Mouse (Mus musculus) urinary bladder, postnatal 14 days (tissue): ENCODE data around the gene Lclat1.
"Not testable (repeated sequence)": the region's sequence is repeated elsewhere in the genome, so short reads cannot be mapped to it uniquely, and the experiment has no call there.

Experiments used
- DNase-seq: peaks from one replicate; pipeline ENCODE4 v3.0.0; 2021; ENCODE audit warnings: low spot score

Gene Lclat1

GRCm38 (mm10) chr17:73136562-73137484 lies 29.0 kb downstream of the Lclat1 start:
- no peak for DNase-seq

GRCm38 (mm10) chr17:73138217-73138616 lies 30.4 kb downstream of the Lclat1 start:
- DNase-seq = no peak

- DNase-seq = no peak
These were observed 34.2 kb downstream of the Lclat1 start for GRCm38 (mm10) chr17:73142029-73142428.

GRCm38 (mm10) chr17:73142445-73142844 lies 34.7 kb downstream of the Lclat1 start:
- DNase-seq = peak; percentile 18

GRCm38 (mm10) chr17:73145426-73145825 lies 37.6 kb downstream of the Lclat1 start:
- no peak for DNase-seq

GRCm38 (mm10) chr17:73148607-73149006 lies 40.8 kb downstream of the Lclat1 start:
- no peak for DNase-seq

GRCm38 (mm10) chr17:73152790-73153525 lies 45.2 kb downstream of the Lclat1 start:
- DNase-seq = not testable (repeated sequence)

GRCm38 (mm10) chr17:73153672-73154071 lies 45.9 kb downstream of the Lclat1 start:
- no peak for DNase-seq

GRCm38 (mm10) chr17:73156606-73157005 lies 48.8 kb downstream of the Lclat1 start:
- DNase-seq = no peak

- no peak for DNase-seq
These were observed 54.0 kb downstream of the Lclat1 start for GRCm38 (mm10) chr17:73161795-73162194.

GRCm38 (mm10) chr17:73162445-73163208 lies 54.8 kb downstream of the Lclat1 start:
- no peak for DNase-seq

- no peak for DNase-seq
These were observed 55.8 kb downstream of the Lclat1 start for GRCm38 (mm10) chr17:73163597-73163996.

- no peak for DNase-seq
These were observed 56.3 kb downstream of the Lclat1 start for GRCm38 (mm10) chr17:73164121-73164520.

GRCm38 (mm10) chr17:73169461-73169860 lies 61.7 kb downstream of the Lclat1 start:
- DNase-seq = no peak

- no peak for DNase-seq
These were observed 62.4 kb downstream of the Lclat1 start for GRCm38 (mm10) chr17:73170141-73170540.

GRCm38 (mm10) chr17:73174083-73174562 lies 66.3 kb downstream of the Lclat1 start:
- DNase-seq = peak; percentile 60

- DNase-seq = no peak
These were observed 67.9 kb downstream of the Lclat1 start for GRCm38 (mm10) chr17:73175720-73176119.

- no peak for DNase-seq
These were observed 69.3 kb downstream of the Lclat1 start for GRCm38 (mm10) chr17:73177079-73177478.

GRCm38 (mm10) chr17:73186929-73187328 lies 79.1 kb downstream of the Lclat1 start:
- no peak for DNase-seq

GRCm38 (mm10) chr17:73194146-73194545 lies 86.4 kb downstream of the Lclat1 start:
- no peak for DNase-seq

- DNase-seq = no peak
These were observed 86.8 kb downstream of the Lclat1 start for GRCm38 (mm10) chr17:73194575-73194974.

GRCm38 (mm10) chr17:73195074-73195723 lies 87.4 kb downstream of the Lclat1 start:
- no peak for DNase-seq
